Mouse (Mus musculus) limb, embryonic 11.5 days (tissue): ENCODE measurements at regions not wholly inside any gene's neighbourhood (a gene's known extent, or its start where the extent isn't known, plus 50 kb on each side); places are given as distances from the start of the nearest gene placed in this dataset.

Source experiments
- ATAC-seq: fragments of 200-750 bp; cut with Nextera tagmentation; 2 replicates; pipeline ENCODE4 v1.8.0; 2017; ENCODE audit warnings: low read depth; ENCODE audit not compliant: insufficient number of reproducible peaks, low FRiP score, low TSS enrichment
- DNase-seq: peaks from one replicate; pipeline ENCODE4 v3.0.0-alpha.2; 2015; ENCODE audit warnings: low spot score
- H3K27ac ChIP-seq: fragments of 300-500 bp; sonication (generic); replicated peaks from 2 replicates; pipeline ENCODE4 v1.5.1; 2014; ENCODE audit warnings: low read depth, mild to moderate bottlenecking, low read length
- H3K27me3 ChIP-seq: fragments of 300-500 bp; sonication (generic); 2 replicates; pipeline ENCODE4 v1.6.1; 2014; ENCODE audit warnings: mild to moderate bottlenecking, low read length, mixed read lengths; ENCODE audit not compliant: control insufficient read depth, insufficient read depth
- H3K36me3 ChIP-seq: fragments of 300-500 bp; sonication (generic); 2 replicates; pipeline ENCODE4 v1.6.1; 2014; ENCODE audit warnings: mild to moderate bottlenecking, low read length, moderate library complexity, mixed read lengths; ENCODE audit not compliant: control insufficient read depth, insufficient read depth
- H3K4me1 ChIP-seq: fragments of 300-500 bp; sonication (generic); 2 replicates; pipeline ENCODE4 v1.6.1; 2014; ENCODE audit warnings: low read length, mixed read lengths; ENCODE audit not compliant: control insufficient read depth, insufficient read depth
- H3K4me2 ChIP-seq: fragments of 300-500 bp; sonication (generic); 2 replicates; pipeline ENCODE4 v1.6.1; 2014; ENCODE audit warnings: low read depth, mild to moderate bottlenecking, moderate library complexity; ENCODE audit not compliant: severe bottlenecking
- H3K4me3 ChIP-seq: fragments of 300-500 bp; sonication (generic); 2 replicates; pipeline ENCODE4 v1.5.1; 2014; ENCODE audit warnings: low read depth, low read length
- H3K9ac ChIP-seq: fragments of 300-500 bp; sonication (generic); 2 replicates; pipeline ENCODE4 v1.6.1; 2014; ENCODE audit warnings: mild to moderate bottlenecking, low read length
- H3K9me3 ChIP-seq: fragments of 300-500 bp; sonication (generic); 2 replicates; pipeline ENCODE4 v1.6.1; 2016; ENCODE audit warnings: low read length; ENCODE audit not compliant: control insufficient read depth
- WGBS: fragments of 180-500 bp; shearing (Covaris S2); extraction: QIAGEN DNeasy Blood & Tissue Kit; methylation state at CpG from one replicate; pipeline ENCODE4 v1.1.7; 2014; 5-methylcytosine and 5-hydroxymethylcytosine counted together

DNA sequence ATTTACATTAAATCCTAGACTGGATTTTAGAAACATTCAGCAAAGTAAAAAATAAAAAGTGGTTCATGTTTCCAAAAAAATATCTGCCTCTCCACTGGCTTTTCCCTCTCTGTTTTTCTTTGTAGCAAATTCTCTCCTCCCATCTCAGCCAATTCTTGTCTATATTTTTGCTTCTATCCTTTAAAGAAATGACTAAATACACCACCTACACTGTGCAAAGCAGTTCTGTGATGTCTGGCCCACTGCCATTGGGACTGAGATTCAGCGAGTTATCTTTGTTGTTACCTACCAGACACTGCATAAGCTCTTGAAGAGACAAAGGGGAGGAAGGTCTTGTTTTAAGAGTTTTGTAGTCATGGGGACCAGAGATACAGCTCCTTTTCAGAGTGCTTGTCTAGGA is 835.8 kb upstream of the Klhl29 start:
- Histone ChIP-seq H3K9ac (no peak overlapping the region), H3K36me3 (no peaks in the 10 kb centered on the region), H3K4me1 (no peaks in the 10 kb centered on the region), H3K27me3 (no peaks in the 10 kb centered on the region), H3K4me3 (no peak overlapping the region), H3K27ac (no peak overlapping the region), H3K9me3 (no peaks in the 10 kb centered on the region), H3K4me2 (no peak overlapping the region)
- DNase-seq (no peak), ATAC-seq (no peak)
- WGBS, result 71% methylated on average over 1 of the region's 1 CpGs

- ATAC-seq, result no peak
- Histone ChIP-seq H3K9ac (no peak overlapping the region), H3K4me3 (no peak overlapping the region), H3K4me1 (no peaks in the 10 kb centered on the region), H3K27ac (no peak overlapping the region), H3K9me3 (no peaks in the 10 kb centered on the region), H3K4me2 (no peak overlapping the region), H3K36me3 (no peaks in the 10 kb centered on the region), H3K27me3 (no peaks in the 10 kb centered on the region)
- WGBS, result 76% methylated on average over 3 of the region's 3 CpGs
- no peak for DNase-seq
Measured at GRCm38 (mm10) chr12:6189232-6189631, 813.8 kb upstream of the Klhl29 start.

GRCm38 (mm10) chr12:6168795-6169194 is 793.3 kb upstream of the Klhl29 start:
- no peak overlapping the region for H3K4me2 ChIP-seq
- DNase-seq, result no peak
- no peaks in the 10 kb centered on the region for H3K27me3 ChIP-seq
- no peak overlapping the region for H3K9ac ChIP-seq
- no peaks in the 10 kb centered on the region for H3K4me1 ChIP-seq
- ATAC-seq, result no peak
- no peaks in the 10 kb centered on the region for H3K9me3 ChIP-seq
- no peak overlapping the region for H3K27ac ChIP-seq
- H3K4me3 ChIP-seq, result no peak overlapping the region
- H3K36me3 ChIP-seq, result no peaks in the 10 kb centered on the region

GRCm38 (mm10) chr12:6154287-6154686 is 778.8 kb upstream of the Klhl29 start:
- H3K27me3 ChIP-seq, result no peaks in the 10 kb centered on the region
- H3K4me3 ChIP-seq, result no peak overlapping the region
- H3K9ac ChIP-seq, result no peak overlapping the region
- H3K27ac ChIP-seq, result no peak overlapping the region
- H3K4me1 ChIP-seq, result no peaks in the 10 kb centered on the region
- DNase-seq, result no peak
- ATAC-seq, result no peak
- H3K9me3 ChIP-seq, result no peaks in the 10 kb centered on the region
- 69% methylated on average over 2 of the region's 2 CpGs for WGBS
- no peak overlapping the region for H3K4me2 ChIP-seq
- H3K36me3 ChIP-seq, result no peaks in the 10 kb centered on the region

DNA sequence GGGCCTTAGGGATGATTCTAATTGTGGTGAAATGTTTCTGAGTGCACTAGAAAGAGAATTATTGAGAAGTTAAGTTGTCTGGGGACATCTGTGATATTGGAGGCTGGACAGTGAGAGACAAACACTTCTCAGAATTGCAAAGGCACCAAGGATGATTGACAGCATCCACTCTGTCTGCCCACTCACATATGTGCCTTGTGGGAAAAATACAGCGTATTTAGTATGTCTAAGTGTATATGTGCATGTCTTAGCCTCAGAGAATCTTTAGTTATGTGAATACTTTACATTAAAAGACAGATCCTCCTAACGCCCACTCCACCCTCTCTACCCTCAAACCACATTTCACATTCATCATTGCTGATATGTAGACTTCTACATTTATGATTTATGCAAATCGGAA is 776.0 kb upstream of the Klhl29 start:
- no peak for ATAC-seq

GRCm38 (mm10) chr12:6132451-6132850 is 757.0 kb upstream of the Klhl29 start:
- H3K27ac ChIP-seq, result no peak overlapping the region
- no peaks in the 10 kb centered on the region for H3K4me1 ChIP-seq
- no peak overlapping the region for H3K4me2 ChIP-seq
- ATAC-seq, result no peak
- WGBS, result 84% methylated on average over 2 of the region's 2 CpGs
- H3K27me3 ChIP-seq, result no peaks in the 10 kb centered on the region
- no peaks in the 10 kb centered on the region for H3K9me3 ChIP-seq
- H3K4me3 ChIP-seq, result no peak overlapping the region
- no peak overlapping the region for H3K9ac ChIP-seq
- no peaks in the 10 kb centered on the region for H3K36me3 ChIP-seq
- DNase-seq, result no peak

More for the DNA sequence above, 776.0 kb upstream of the Klhl29 start:
- no peak overlapping the region for H3K27ac ChIP-seq
- no peak overlapping the region for H3K4me3 ChIP-seq
- H3K9ac ChIP-seq, result no peak overlapping the region
- H3K36me3 ChIP-seq, result no peaks in the 10 kb centered on the region
- no peaks in the 10 kb centered on the region for H3K27me3 ChIP-seq
- 84% methylated on average over 3 of the region's 3 CpGs for WGBS
- no peaks in the 10 kb centered on the region for H3K4me1 ChIP-seq
- no peak for DNase-seq
- H3K9me3 ChIP-seq, result no peaks in the 10 kb centered on the region
- no peak overlapping the region for H3K4me2 ChIP-seq

DNA sequence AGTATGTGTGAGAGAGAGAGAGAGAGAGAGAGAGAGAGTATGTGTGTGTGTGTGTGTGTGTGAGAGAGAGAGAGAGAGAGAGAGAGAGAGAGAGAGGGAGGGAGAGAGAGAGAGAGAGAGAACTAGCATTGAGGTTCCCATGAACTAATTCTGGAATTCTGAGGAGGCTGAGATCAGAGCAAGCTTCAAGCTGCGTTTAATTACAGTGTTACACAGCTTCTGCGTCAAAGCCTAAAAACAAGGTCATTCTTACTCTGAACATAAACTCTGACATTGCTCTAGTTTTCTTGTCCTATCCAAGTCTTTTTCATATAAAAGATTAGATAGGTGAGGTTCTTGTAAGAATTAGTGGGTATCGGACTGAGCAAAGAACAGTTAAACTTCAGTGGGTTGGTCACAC is 744.1 kb upstream of the Klhl29 start:
- no peaks in the 10 kb centered on the region for H3K36me3 ChIP-seq
- H3K4me1 ChIP-seq, result no peaks in the 10 kb centered on the region
- no peak overlapping the region for H3K27ac ChIP-seq
- DNase-seq (no peak), ATAC-seq (no peak)
- no peak overlapping the region for H3K9ac ChIP-seq
- no peak overlapping the region for H3K4me3 ChIP-seq
- H3K9me3 ChIP-seq, result no peaks in the 10 kb centered on the region
- no peak overlapping the region for H3K4me2 ChIP-seq
- no peaks in the 10 kb centered on the region for H3K27me3 ChIP-seq
- WGBS, result 81% methylated on average over 3 of the region's 3 CpGs

GRCm38 (mm10) chr12:6115254-6115653 is 739.8 kb upstream of the Klhl29 start:
- no peaks in the 10 kb centered on the region for H3K27me3 ChIP-seq
- H3K4me3 ChIP-seq, result no peak overlapping the region
- no peak for DNase-seq
- no peaks in the 10 kb centered on the region for H3K4me1 ChIP-seq
- H3K36me3 ChIP-seq, result no peaks in the 10 kb centered on the region
- H3K9ac ChIP-seq, result no peak overlapping the region
- ATAC-seq, result no peak
- WGBS, result 88% methylated on average over 1 of the region's 1 CpGs
- H3K9me3 ChIP-seq, result no peaks in the 10 kb centered on the region
- no peak overlapping the region for H3K27ac ChIP-seq
- no peak overlapping the region for H3K4me2 ChIP-seq

- no peak overlapping the region for H3K4me3 ChIP-seq
- H3K9me3 ChIP-seq, result no peaks in the 10 kb centered on the region
- H3K27ac ChIP-seq, result no peak overlapping the region
- no peaks in the 10 kb centered on the region for H3K4me1 ChIP-seq
- no peak for ATAC-seq
- H3K9ac ChIP-seq, result no peak overlapping the region
- no peak overlapping the region for H3K4me2 ChIP-seq
- H3K27me3 ChIP-seq, result no peaks in the 10 kb centered on the region
- DNase-seq, result no peak
- no peaks in the 10 kb centered on the region for H3K36me3 ChIP-seq
- WGBS, result 72% methylated on average over 1 of the region's 1 CpGs
Measured at GRCm38 (mm10) chr12:6097295-6097694, 721.8 kb upstream of the Klhl29 start.
